Mouse (Mus musculus): ENCODE data around the gene Ablim2. TPM values are rescaled to one million over a fixed set of nuclear protein-coding genes. Genes with fewer than 3 reads are reported as not detected.
A peak's percentile ranks its signal among the peaks of the same experiment; 100 is the strongest.

The Ablim2 gene
- total RNA-seq, 2 experiments from 2014 or later = 21.4 to 24.4 TPM

GRCm38 (mm10) chr5:35770246-35770645, 12.6 kb downstream of the Ablim2 start:
- no peak for DNase-seq

- DNase-seq = peak; percentile 71 to 75
Observed at GRCm38 (mm10) chr5:35770891-35771663, 13.4 kb downstream of the Ablim2 start.

DNA sequence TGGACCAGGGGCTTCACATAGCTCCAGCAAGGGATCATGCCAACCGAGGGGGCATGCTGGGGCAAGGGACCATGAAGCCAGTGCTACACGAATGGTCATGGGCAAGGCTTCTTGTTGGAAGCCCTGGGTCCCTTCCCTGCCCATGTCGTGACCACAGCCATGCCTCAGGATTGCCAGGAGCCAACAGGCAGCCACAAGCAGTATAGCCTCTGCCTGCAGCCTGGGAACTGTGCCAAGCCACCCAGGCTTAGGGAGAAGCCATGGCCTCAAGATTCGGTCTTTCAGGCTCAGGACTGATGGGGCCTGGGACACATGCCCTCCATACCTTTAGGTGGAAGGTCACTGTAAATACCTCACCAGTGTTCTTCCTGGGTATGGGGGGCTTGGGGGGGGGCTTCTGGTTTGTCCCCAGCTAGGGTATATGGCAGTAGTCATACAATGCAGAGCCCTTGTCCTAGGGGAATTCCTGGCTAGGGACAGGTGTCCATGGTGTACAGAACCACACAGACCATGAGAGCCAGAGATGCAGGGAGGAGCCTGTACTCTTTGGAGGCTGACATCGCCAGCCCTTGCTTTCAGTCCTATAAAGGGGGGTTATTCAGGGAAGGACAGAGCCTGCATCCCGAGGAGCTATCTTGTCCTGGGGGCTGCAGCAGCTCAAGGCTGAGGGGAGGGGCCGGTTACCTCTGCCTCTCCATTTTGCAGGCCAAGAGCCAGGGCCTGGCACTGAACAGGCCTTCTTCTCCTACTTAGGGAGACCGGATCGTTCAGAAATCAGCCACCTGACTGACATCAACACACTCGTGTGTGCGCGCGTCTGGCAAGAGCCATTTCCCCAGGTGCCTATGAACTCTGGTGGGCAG, 15.8 kb downstream of the Ablim2 start:
- DNase-seq = peak in 1 of 2 experiments; percentile 43

GRCm38 (mm10) chr5:35774137-35774424, 16.4 kb downstream of the Ablim2 start:
- no peak for DNase-seq

GRCm38 (mm10) chr5:35781116-35781515, 23.4 kb downstream of the Ablim2 start:
- no peak for DNase-seq

DNA sequence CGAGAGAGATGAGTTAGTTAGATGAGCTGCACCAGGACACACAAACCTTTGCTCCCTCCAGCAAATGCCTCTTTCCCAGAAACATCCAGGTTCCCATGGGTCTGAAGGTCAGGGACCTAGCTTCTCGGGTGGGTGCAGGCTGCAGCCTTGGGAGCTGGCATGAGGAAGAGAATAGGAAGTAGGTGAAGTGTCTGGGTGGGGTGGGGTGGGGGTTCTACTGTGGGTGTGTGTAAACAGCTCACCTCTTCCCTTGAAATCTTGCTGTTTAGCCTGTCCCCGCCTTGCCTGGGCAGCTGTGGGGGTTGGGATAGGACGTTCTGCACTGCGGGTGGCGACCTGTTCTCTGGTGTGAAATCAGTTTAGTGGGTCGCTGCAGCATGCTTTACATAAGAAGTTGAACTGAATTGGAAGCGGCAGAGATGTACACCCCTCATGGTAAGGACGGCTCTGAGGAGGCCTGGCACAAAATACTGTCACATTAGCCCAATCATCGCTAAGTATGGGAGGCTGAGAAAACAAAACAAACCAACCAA, 25.0 kb downstream of the Ablim2 start:
- DNase-seq = no peak

GRCm38 (mm10) chr5:35785853-35786252, 28.2 kb downstream of the Ablim2 start:
- no peak for DNase-seq

- DNase-seq = no peak
Observed at GRCm38 (mm10) chr5:35787847-35788246, 30.2 kb downstream of the Ablim2 start.

GRCm38 (mm10) chr5:35788719-35789118, 31.0 kb downstream of the Ablim2 start:
- DNase-seq = no peak

DNA sequence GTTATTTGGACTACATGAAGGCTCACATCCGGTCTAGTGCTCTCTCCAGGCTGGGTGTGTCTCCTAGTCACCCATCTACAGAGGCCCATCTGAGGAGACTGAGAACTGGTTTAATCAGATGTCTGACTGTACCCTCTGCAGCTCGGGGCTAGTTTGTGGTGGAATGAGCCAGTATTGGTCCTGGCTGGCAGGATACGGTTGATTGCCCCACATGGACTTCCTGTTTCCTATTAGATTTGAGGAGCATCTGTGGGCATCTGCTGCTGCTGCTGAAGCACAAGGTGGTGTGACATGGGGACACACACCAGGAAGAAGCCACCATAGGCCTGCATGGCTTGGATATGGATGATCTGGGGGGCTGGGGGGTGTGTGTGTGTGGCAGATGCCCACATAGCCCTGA, 32.0 kb downstream of the Ablim2 start:
- DNase-seq = no peak

DNA sequence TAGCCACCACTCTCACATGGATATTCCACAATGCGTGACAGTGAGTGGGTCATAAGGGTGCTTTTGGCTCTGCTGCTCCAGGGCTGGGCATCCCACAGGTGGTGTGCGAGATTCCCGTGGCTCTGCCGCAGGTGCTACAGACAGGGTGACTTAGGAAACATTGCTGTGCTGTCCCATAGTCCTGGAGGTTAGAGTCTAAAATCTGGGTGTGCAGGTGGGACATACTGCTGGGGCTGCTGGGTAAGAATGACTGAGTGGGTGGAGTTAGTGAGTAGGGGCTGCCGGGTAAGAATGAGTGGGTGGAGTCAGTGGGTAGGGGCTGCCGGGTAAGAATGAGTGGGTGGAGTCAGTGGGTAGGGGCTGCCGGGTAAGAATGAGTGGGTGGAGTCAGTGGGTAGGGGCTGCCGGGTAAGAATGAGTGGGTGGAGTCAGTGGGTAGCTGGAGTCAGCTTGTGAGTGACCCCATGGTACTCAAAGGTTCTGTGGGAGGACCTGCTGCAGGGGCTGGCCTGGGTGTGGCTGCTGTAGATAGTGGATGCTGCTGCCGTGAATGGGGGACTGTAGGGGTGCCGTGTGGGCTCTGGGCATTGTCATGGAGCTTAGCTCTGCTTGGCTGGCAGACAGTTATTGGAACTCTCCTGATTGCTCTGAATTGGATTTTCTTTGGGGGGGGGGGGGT, 32.8 kb downstream of the Ablim2 start:
- no peak for DNase-seq

- DNase-seq = no peak
Observed at GRCm38 (mm10) chr5:35793971-35794370, 36.3 kb downstream of the Ablim2 start.

GRCm38 (mm10) chr5:35794942-35795341, 37.3 kb downstream of the Ablim2 start:
- no peak for DNase-seq

GRCm38 (mm10) chr5:35795481-35796048, 37.9 kb downstream of the Ablim2 start:
- DNase-seq = peak; percentile 70 to 76

DNA sequence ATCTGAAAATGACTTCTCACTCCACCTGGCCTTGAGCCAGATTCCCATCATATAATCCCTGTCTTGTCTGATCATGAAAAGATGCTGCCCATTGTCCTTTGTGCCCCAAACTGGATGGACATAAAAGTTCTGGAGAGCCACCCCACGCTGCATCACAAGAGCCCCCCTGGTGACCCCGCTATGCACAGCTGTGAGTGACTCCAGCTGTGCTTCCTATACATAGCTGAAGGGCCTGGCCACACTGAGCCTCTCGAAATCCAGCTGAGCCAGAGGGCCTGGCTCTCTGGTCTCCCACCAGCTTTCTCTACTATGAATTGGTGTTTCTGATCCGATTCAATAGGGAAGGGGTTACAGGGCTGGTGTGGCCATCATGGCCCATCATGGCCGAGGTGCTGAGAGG, 38.5 kb downstream of the Ablim2 start:
- DNase-seq = no peak

GRCm38 (mm10) chr5:35799090-35799489, 41.4 kb downstream of the Ablim2 start:
- no peak for DNase-seq

DNA sequence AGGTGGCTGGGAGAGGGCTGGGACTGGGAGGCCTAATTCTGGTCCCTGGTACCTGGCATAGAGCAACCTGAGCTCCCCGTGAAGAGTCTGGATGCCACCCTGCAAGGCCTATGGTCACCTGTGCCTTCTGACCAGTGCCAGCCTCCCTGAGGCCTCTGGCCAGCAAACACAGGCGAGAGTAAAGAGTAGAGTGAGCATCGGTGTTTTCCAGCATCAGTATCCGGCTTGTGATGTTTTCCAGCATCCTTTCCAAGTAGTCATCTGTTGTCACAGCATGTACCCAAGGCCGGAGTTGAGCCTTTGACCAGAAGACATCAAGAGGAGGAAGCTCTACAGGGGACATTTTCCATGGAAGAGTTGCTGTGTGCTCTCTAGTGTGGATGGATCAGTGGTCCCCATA, 45.7 kb downstream of the Ablim2 start:
- DNase-seq = no peak

DNA sequence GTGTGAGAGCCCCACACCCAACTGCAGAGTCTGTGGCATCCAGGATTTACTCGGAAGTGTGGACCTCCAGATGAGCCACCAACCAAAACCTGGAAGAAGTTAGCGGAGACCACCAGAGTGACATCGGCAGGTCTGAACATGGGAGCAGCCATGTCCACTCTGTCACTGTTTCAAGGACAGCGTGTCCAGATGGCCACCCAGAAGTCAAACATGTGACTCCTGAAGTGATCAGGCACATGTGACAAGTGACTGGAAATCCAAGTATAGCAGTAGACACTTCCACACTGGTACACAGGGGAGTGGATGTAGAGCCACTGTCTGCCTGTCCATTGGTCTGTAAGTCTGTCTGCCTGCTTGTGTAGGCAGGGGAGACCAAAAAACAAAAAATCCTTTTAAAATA, 47.0 kb downstream of the Ablim2 start:
- DNase-seq = peak; percentile 52 to 59

DNA sequence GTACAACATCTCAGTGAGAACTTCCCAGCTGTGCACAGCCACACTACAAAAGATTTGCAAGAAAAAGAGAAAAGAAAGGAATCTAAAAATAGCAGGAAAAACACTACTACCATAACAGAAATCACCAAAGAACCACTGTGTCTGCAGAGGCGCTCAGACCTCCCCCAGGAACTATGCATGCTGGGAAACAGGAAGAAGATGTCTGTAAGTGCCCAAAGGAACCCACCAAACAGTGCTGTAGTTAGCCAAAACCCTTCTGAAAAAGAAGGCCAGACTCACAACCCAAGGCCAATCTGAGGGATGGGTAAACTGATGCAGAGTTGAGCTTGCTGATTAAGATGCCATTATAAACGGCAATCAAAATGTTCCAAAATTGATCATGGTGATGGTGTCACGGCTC, 47.5 kb downstream of the Ablim2 start:
- DNase-seq = no peak

DNA sequence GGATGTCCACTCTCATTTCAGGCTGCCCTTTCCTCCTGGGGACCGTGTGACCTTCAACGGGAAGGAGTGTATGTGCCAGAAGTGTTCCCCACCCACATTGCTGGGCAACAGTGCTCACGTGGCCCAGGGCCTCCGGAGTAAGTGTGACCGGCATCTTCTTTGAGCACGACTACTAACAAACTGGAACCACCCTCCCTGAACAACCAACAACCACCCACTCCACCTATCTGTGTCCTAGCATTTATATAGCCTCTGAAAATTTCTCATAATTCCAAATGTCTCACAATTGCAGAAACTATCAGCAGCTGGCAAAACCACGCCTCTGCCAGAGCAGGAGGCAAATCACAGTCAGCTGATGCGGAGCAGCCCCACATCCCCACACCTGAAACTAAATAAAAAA, 49.3 kb downstream of the Ablim2 start:
- peak in 1 of 2 experiments; percentile 34 for DNase-seq

- DNase-seq = no peak
Observed at GRCm38 (mm10) chr5:35810526-35810925, 52.8 kb downstream of the Ablim2 start.

DNA sequence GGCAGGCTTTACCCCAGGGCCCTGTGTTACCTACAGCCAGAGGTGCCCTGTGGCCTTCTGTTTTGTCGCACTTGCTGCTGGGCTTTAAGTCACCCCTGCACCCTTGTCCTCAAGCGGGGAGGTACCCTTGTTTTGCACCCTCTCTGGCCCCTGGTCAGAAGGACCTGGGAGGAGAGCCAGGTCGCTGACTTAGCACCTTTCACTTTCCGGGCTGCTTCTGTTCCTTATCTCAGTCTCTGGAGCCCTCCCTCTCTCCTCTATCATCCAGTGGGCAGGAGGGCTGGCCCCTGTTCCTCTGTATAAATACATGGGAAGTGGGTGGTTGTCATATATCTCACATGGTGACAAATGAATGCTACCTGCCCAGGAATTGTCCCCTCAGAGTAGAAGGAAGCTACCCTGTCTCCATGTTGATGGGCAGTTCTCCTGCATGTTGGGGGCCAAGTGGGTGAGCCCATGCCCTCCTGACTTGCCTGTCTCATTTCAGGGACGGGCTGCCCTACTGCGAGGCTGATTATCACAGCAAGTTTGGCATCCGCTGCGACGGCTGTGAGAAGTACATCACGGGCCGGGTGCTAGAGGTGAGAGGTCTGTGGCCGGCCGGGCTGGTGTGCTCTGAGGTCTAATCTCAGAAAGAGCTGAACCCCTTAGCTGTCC, 54.1 kb downstream of the Ablim2 start:
- DNase-seq = peak; percentile 68 to 78
